In the genomic region with DNA sequence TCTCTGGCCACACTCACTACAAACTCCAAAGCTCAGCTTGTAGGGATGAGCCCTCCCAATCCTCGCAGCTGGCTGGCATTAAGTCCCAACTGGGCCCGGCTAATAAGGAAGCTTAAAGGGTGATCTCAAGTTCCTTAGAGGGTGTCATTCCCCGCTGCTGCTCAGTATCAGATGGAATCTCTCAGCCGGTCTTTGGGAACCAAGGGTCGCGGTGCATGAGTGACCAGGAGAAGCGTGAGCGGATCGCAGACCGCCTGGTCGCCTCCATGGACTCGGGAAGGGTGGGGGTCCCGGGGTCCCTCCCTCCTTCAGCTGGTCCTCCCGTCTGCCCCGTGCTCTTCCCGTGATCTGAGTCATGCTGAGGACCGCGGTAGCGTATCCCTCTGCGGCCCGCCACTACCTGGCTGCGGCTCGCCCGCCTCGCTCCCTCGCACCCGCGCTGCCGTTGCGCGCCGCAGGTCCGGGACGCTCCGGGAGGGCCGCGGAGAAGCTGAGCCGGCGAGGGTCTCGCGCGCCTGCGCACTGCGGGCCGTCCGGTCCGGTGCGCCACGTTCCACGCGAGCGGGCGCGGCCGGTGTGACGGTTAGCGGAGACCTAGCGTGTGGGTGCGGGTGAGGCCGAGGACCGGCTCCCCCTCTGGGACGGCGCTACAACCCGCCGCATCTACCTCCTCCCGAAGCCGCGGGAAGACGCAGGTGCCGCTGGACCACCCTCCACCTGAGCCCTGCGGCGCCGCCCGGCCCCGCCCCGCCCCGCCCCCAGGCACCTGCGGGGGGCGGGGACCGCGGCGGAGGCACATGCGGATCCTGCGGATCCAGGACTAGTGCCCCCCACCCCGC, we compare ENCODE assay signal across 7 mouse cellular contexts. TPM values are rescaled to one million over a fixed set of nuclear protein-coding genes. Genes with fewer than 3 reads are reported as not detected.
DNase-seq lines count a peak whose midpoint lies in the region; ATAC-seq and TF ChIP-seq lines count a peak whose summit lies in the region.

A gene (minus strand): TSS at position 754 of the 839 bp plus-strand sequence.

- WGBS in hindbrain, embryonic 10.5 days, result under 1% methylated on average over 85 of the region's 85 CpGs
- WGBS in stomach, embryonic 14.5 days, result under 1% methylated on average over 60 of the region's 85 CpGs

- TF ChIP-seq CTCF in E14TG2a.4 (conservative IDR thresholded peaks at IDR 0.05; ENCODE audit: low read length), result no peak
- TF ChIP-seq CTCF in MEL (IDR thresholded peaks at IDR 0.05 in 2 of 3, conservative IDR thresholded peaks at IDR 0.05 in 1 of 3; ENCODE audit: control insufficient read depth in 1 of 3, insufficient read depth in 1 of 3, low read depth in 2 of 3, low read length in 3 of 3, poor library complexity in 1 of 3, severe bottlenecking in 1 of 3), result no peak

- H3K36me3 ChIP-seq in E14TG2a.4 (ENCODE audit: insufficient read depth, low read length) (no peaks in the 10 kb centered on the region), MEL (ENCODE audit: control insufficient read depth in 1 of 2, insufficient read depth in 2 of 2, low read length in 2 of 2) (no peaks in the 10 kb centered on the region; a peak in 1 of 4 replicates)
- no peaks in the 10 kb centered on the region for H3K36me3 ChIP-seq in hindbrain, embryonic 10.5 days
- H3K36me3 ChIP-seq in stomach, embryonic 14.5 days (ENCODE audit: control insufficient read depth, insufficient read depth, low read length), result no peaks in the 10 kb centered on the region

- peak; percentile 59 for DNase-seq in MEL (ENCODE audit: low read depth, low spot score)
- DNase-seq in embryo, embryonic 11 days, result peak; percentile 75
- peak; percentile 50 for DNase-seq in hindbrain, embryonic 10.5 days (ENCODE audit: low spot score)
- peak; percentile 33 to 38 for DNase-seq in left cerebral cortex, adult 8-10 months (ENCODE audit: low spot score in 2 of 2)
- DNase-seq in mesoderm, embryonic 11.5 days (ENCODE audit: low read depth, low spot score), result peak; percentile 54

- H3K27me3 ChIP-seq in E14TG2a.4 (ENCODE audit: insufficient read depth, low read length) (peaks cover 60% of the 10 kb centered on the region), MEL (ENCODE audit: control insufficient read depth in 1 of 2, insufficient read depth in 2 of 2, low read length in 2 of 2) (peaks cover 0 to 2% of the 10 kb centered on the region in 2 experiments)
- H3K27me3 ChIP-seq in hindbrain, embryonic 10.5 days (ENCODE audit: insufficient read depth, poor library complexity, severe bottlenecking), result peaks cover 73% of the 10 kb centered on the region
- H3K27me3 ChIP-seq in stomach, embryonic 14.5 days (ENCODE audit: control insufficient read depth, insufficient read depth, low read length), result peaks cover 20% of the 10 kb centered on the region; the same call in 1 of the 2 replicates

- H3K4me3 ChIP-seq in E14TG2a.4 (replicated peaks; ENCODE audit: low read length) (peak within 1 kb of the TSS; percentile 87), MEL (ENCODE audit: control insufficient read depth in 1 of 2, insufficient read depth in 1 of 2, low read depth in 2 of 2, low read length in 2 of 2) (peak within 1 kb of the TSS; percentile 79 to 89)
- peak within 1 kb of the TSS; percentile 75 for H3K4me3 ChIP-seq in hindbrain, embryonic 10.5 days
- H3K4me3 ChIP-seq in stomach, embryonic 14.5 days (ENCODE audit: low read depth, low read length), result peak within 1 kb of the TSS; percentile 60

- peak; percentile 74; the same call in 1 of the 2 replicates for ATAC-seq in stomach, embryonic 14.5 days (ENCODE audit: insufficient number of reproducible peaks, insufficient read depth, low FRiP score, low read depth)

- TF ChIP-seq EP300 in MEL (IDR thresholded peaks at IDR 0.05; ENCODE audit: low read depth in 1 of 2, low read length in 2 of 2), result no peak

- H3K4me1 ChIP-seq in E14TG2a.4 (replicated peaks; ENCODE audit: low read depth, low read length) (peaks cover 11% of the 10 kb centered on the region), MEL (ENCODE audit: control insufficient read depth in 1 of 2, insufficient read depth in 2 of 2, low read length in 2 of 2) (no peaks in the 10 kb centered on the region; a peak in 1 of 4 replicates)
- peaks cover 10% of the 10 kb centered on the region for H3K4me1 ChIP-seq in hindbrain, embryonic 10.5 days (replicated peaks)
- no peaks in the 10 kb centered on the region for H3K4me1 ChIP-seq in stomach, embryonic 14.5 days (ENCODE audit: control insufficient read depth, insufficient read depth, low read length)

- TF ChIP-seq POLR2A in MEL (IDR thresholded peaks at IDR 0.05; ENCODE audit: control insufficient read depth in 1 of 2, insufficient read depth in 1 of 2, low read depth in 1 of 2, low read length in 2 of 2, poor library complexity in 1 of 2), result peak; percentile 23 to 45; a peak in 2 of 4 replicates

- H3K79me2 ChIP-seq in MEL (ENCODE audit: control insufficient read depth, insufficient read depth, low read length, poor library complexity), result no peaks in the 10 kb centered on the region; the same call in 1 of the 2 replicates

- H3K27ac ChIP-seq in MEL (ENCODE audit: control insufficient read depth, low read depth, low read length), result no peak within 1 kb of the TSS
- peak within 1 kb of the TSS; percentile 56 for H3K27ac ChIP-seq in hindbrain, embryonic 10.5 days
- H3K27ac ChIP-seq in stomach, embryonic 14.5 days (ENCODE audit: low read length), result no peak within 1 kb of the TSS

- peak within 1 kb of the TSS; percentile 95 for H3K4me2 ChIP-seq in stomach, embryonic 14.5 days (replicated peaks; ENCODE audit: low read depth, low read length)

- H3K9me3 ChIP-seq in E14TG2a.4 (ENCODE audit: low read length) (no peaks in the 10 kb centered on the region), MEL (replicated peaks; ENCODE audit: insufficient read depth, low read length) (no peaks in the 10 kb centered on the region)
- 0 out of 2 replicates have a peak, but pooled peaks cover 5% of the 10 kb centered on the region for H3K9me3 ChIP-seq in hindbrain, embryonic 10.5 days
- H3K9me3 ChIP-seq in stomach, embryonic 14.5 days (ENCODE audit: control insufficient read depth, low read depth, low read length), result no peaks in the 10 kb centered on the region

- peak within 1 kb of the TSS; percentile 63 for H3K9ac ChIP-seq in MEL (ENCODE audit: control insufficient read depth, low read depth, low read length, poor library complexity, severe bottlenecking)
- H3K9ac ChIP-seq in stomach, embryonic 14.5 days (replicated peaks; ENCODE audit: low read depth, low read length), result no peak within 1 kb of the TSS

- TF ChIP-seq RAD21 in MEL (IDR thresholded peaks at IDR 0.05; ENCODE audit: low read depth, low read length), result no peak

TF ChIP-seq in MEL, 35 proteins besides CTCF, POLR2A, EP300 and RAD21:
- TF ChIP-seq SIN3A (IDR thresholded peaks at IDR 0.05; ENCODE audit: low read length) (peak; percentile 34), JUND (IDR thresholded peaks at IDR 0.05; ENCODE audit: low read depth, low read length) (no peak), NELFE (IDR thresholded peaks at IDR 0.05; ENCODE audit: low read depth, low read length) (peak; percentile 39; the same call in 1 of the 2 replicates), NRF1 (IDR thresholded peaks at IDR 0.05; ENCODE audit: insufficient read depth, low read depth, low read length, poor library complexity, severe bottlenecking) (peak; percentile 83)

RNA-seq across cellular contexts. Expression of the gene that starts here (rescaled TPM):
- total RNA-seq in MEL (2012; rRNA removed), result 3.4 TPM in 2 replicates
- 1 to 10 TPM in 1 of 2 experiments, not detected in 1; 4.1 TPM for polyA plus RNA-seq in MEL (2012; ENCODE audit: insufficient read depth in 1 of 2, insufficient read length in 2 of 2, low read depth in 1 of 2, low replicate concordance in 2 of 2, missing spikeins in 1 of 2)
- 0.22 TPM in 1 of 2 replicates, not detected in the other for polyA plus RNA-seq in hindbrain, embryonic 10.5 days (2016; fragmentation: Nextera tagmentation; extraction: Ambion mirVana)
- total RNA-seq in left cerebral cortex, adult 8-10 months (2022), result 1 to 10 TPM; 2.6 to 2.8 (median 2.6) TPM
- polyA plus RNA-seq in stomach, embryonic 14.5 days (2014; fragmentation: Nextera tagmentation; extraction: Ambion mirVana), result 0.49 and 0.53 TPM in 2 replicates

Comparison
In these comparisons a context has a peak if more than half of its experiments do, and no peak if none do; other contexts are left out.
1. Peak in DNase-seq, H3K4me3 ChIP-seq and H3K27ac ChIP-seq in hindbrain, embryonic 10.5 days; RNA of the gene not detected or under 1 TPM.
2. Peak in ATAC-seq, H3K4me3 ChIP-seq and H3K4me2 ChIP-seq in stomach, embryonic 14.5 days; RNA of the gene not detected or under 1 TPM.